Mouse (Mus musculus) MEL (cell line): ENCODE data around the gene Tmem237. TPM values are rescaled to one million over a fixed set of nuclear protein-coding genes. Genes with fewer than 3 reads are reported as not detected.

Experiments used
- DNase-seq: peaks from one replicate; pipeline ENCODE4 v3.0.0; 2011; ENCODE audit warnings: low read depth, low spot score
- H3K27ac ChIP-seq: 2 replicates; pipeline ENCODE4 v1.5.1; 2012; ENCODE audit warnings: low read depth, mild to moderate bottlenecking, control low read depth, low read length, moderate library complexity; ENCODE audit not compliant: control insufficient read depth
- H3K27me3 ChIP-seq, 2 experiments: fragments of 150-350 bp in 1 of 2; sonication (generic) in 1 of 2; 2 replicates each; pipeline ENCODE4 v1.6.1; 2012; ENCODE audit warnings: low read length in 2 of 2, mild to moderate bottlenecking in 2 of 2, improper control_type of control experiment in 1 of 2, moderate library complexity in 1 of 2; ENCODE audit not compliant: insufficient read depth in 2 of 2, control insufficient read depth in 1 of 2
- H3K36me3 ChIP-seq, 2 experiments: 2 replicates each; pipeline ENCODE4 v1.6.1; 2012 to 2014; ENCODE audit warnings: low read length in 2 of 2, improper control_type of control experiment in 1 of 2, inconsistent platforms in 1 of 2, mild to moderate bottlenecking in 1 of 2; ENCODE audit not compliant: insufficient read depth in 2 of 2, control insufficient read depth in 1 of 2
- H3K4me1 ChIP-seq, 2 experiments: fragments of 150-350 bp in 1 of 2; sonication (generic) in 1 of 2; 2 replicates each; pipeline ENCODE4 v1.6.1; 2012; ENCODE audit warnings: low read length in 2 of 2, improper control_type of control experiment in 1 of 2, mild to moderate bottlenecking in 1 of 2; ENCODE audit not compliant: insufficient read depth in 2 of 2, control insufficient read depth in 1 of 2
- H3K4me3 ChIP-seq, 2 experiments: fragments of 150-350 bp in 1 of 2; sonication (generic) in 1 of 2; 2 replicates each; pipeline ENCODE4 v1.5.1; 2012; ENCODE audit warnings: low read depth in 2 of 2, low read length in 2 of 2, mild to moderate bottlenecking in 2 of 2, moderate library complexity in 2 of 2, control low read depth in 1 of 2, improper control_type of control experiment in 1 of 2; ENCODE audit not compliant: control insufficient read depth in 1 of 2, insufficient read depth in 1 of 2
- H3K79me2 ChIP-seq: 2 replicates; pipeline ENCODE4 v1.6.1; 2012; ENCODE audit warnings: mild to moderate bottlenecking, low read length, moderate library complexity; ENCODE audit not compliant: control insufficient read depth, poor library complexity, insufficient read depth
- H3K9ac ChIP-seq: 2 replicates; pipeline ENCODE4 v1.6.1; 2012; ENCODE audit warnings: low read depth, mild to moderate bottlenecking, control low read depth, low read length, moderate library complexity; ENCODE audit not compliant: control insufficient read depth, poor library complexity, severe bottlenecking
- H3K9me3 ChIP-seq: fragments of 150-350 bp; sonication (generic); replicated peaks from 2 replicates; pipeline ENCODE4 v1.6.1; 2012; ENCODE audit warnings: mild to moderate bottlenecking, low read length, improper control_type of control experiment, moderate library complexity; ENCODE audit not compliant: insufficient read depth
- BHLHE40 ChIP-seq: IDR thresholded peaks from 2 replicates; pipeline ENCODE4 v1.6.1; 2012; ENCODE audit warnings: low read depth, mild to moderate bottlenecking, inconsistent platforms, low read length, improper control_type of control experiment, borderline replicate concordance
- CTCF ChIP-seq, 3 experiments: IDR thresholded peaks in 2 of 3; conservative IDR thresholded peaks in 1 of 3; 2 replicates each; pipeline ENCODE4 v1.5.1; 2011 to 2012; ENCODE audit warnings: low read length in 3 of 3, low read depth in 2 of 3, mild to moderate bottlenecking in 2 of 3, improper control_type of control experiment in 1 of 3, inconsistent platforms in 1 of 3, mixed read lengths in 1 of 3, moderate library complexity in 1 of 3; ENCODE audit not compliant: control insufficient read depth in 1 of 3, insufficient read depth in 1 of 3, poor library complexity in 1 of 3, severe bottlenecking in 1 of 3
- E2F4 ChIP-seq: IDR thresholded peaks from 2 replicates; pipeline ENCODE4 v1.6.1; 2011; ENCODE audit warnings: low read depth, low read length, improper control_type of control experiment, borderline replicate concordance
- ELF1 ChIP-seq: IDR thresholded peaks from 2 replicates; pipeline ENCODE4 v1.6.1; 2014; ENCODE audit warnings: low read depth, mild to moderate bottlenecking, inconsistent platforms, low read length, improper control_type of control experiment, moderate library complexity
- EP300 ChIP-seq, 2 experiments: IDR thresholded peaks; 2 replicates each; pipeline ENCODE4 v1.6.1; 2011; ENCODE audit warnings: improper control_type of control experiment in 2 of 2, low read length in 2 of 2, low read depth in 1 of 2, mild to moderate bottlenecking in 1 of 2
- ETS1 ChIP-seq: IDR thresholded peaks from 2 replicates; pipeline ENCODE4 v1.6.1; 2012; ENCODE audit warnings: low read depth, mild to moderate bottlenecking, inconsistent platforms, low read length, improper control_type of control experiment, moderate library complexity
- GABPA ChIP-seq: IDR thresholded peaks from 2 replicates; pipeline ENCODE4 v1.6.1; 2012; ENCODE audit warnings: low read depth, mild to moderate bottlenecking, inconsistent platforms, low read length, improper control_type of control experiment, moderate library complexity
- GATA1 ChIP-seq: IDR thresholded peaks from 2 replicates; pipeline ENCODE4 v1.6.1; 2011; ENCODE audit warnings: low read depth, low read length, improper control_type of control experiment
- MAX ChIP-seq: IDR thresholded peaks from 2 replicates; pipeline ENCODE4 v1.6.1; 2011; ENCODE audit warnings: low read length, improper control_type of control experiment
- MAZ ChIP-seq: IDR thresholded peaks from 2 replicates; pipeline ENCODE4 v1.6.1; 2012; ENCODE audit warnings: low read depth, mild to moderate bottlenecking, inconsistent platforms, low read length, improper control_type of control experiment
- MYC ChIP-seq: IDR thresholded peaks from 2 replicates; pipeline ENCODE4 v1.6.1; 2011; ENCODE audit warnings: low read depth, mild to moderate bottlenecking, low read length, improper control_type of control experiment, moderate library complexity
- NELFE ChIP-seq: IDR thresholded peaks from 2 replicates; pipeline ENCODE4 v1.6.1; 2011; ENCODE audit warnings: low read depth, low read length, improper control_type of control experiment
- POLR2A ChIP-seq, 2 experiments: IDR thresholded peaks; 2 replicates each; pipeline ENCODE4 v1.6.1; 2011 to 2012; ENCODE audit warnings: low read length in 2 of 2, mild to moderate bottlenecking in 2 of 2, control low read depth in 1 of 2, improper control_type of control experiment in 1 of 2, low read depth in 1 of 2, moderate library complexity in 1 of 2; ENCODE audit not compliant: control insufficient read depth in 1 of 2, insufficient read depth in 1 of 2, poor library complexity in 1 of 2
- RAD21 ChIP-seq: IDR thresholded peaks from 2 replicates; pipeline ENCODE4 v1.6.1; 2011; ENCODE audit warnings: mild to moderate bottlenecking, low read depth, low read length, improper control_type of control experiment
- SIN3A ChIP-seq: IDR thresholded peaks from 2 replicates; pipeline ENCODE4 v1.6.1; 2012; ENCODE audit warnings: low read length, improper control_type of control experiment, inconsistent platforms
- TAL1 ChIP-seq: IDR thresholded peaks from 2 replicates; pipeline ENCODE4 v1.6.1; 2012; ENCODE audit warnings: mild to moderate bottlenecking, inconsistent platforms, low read length, moderate library complexity, mixed read lengths
- TCF12 ChIP-seq: IDR thresholded peaks from 2 replicates; pipeline ENCODE4 v1.6.1; 2014; ENCODE audit warnings: low read depth, mild to moderate bottlenecking, inconsistent platforms, low read length, improper control_type of control experiment, moderate library complexity
- UBTF ChIP-seq: IDR thresholded peaks from 2 replicates; pipeline ENCODE4 v1.6.1; 2012; ENCODE audit warnings: low read depth, mild to moderate bottlenecking, inconsistent platforms, low read length, improper control_type of control experiment, moderate library complexity, borderline replicate concordance; ENCODE audit not compliant: insufficient read depth
- USF2 ChIP-seq, 2 experiments: IDR thresholded peaks; 2 replicates each; pipeline ENCODE4 v1.6.1; 2011 to 2012; ENCODE audit warnings: improper control_type of control experiment in 2 of 2, low read length in 2 of 2, borderline replicate concordance in 1 of 2, inconsistent platforms in 1 of 2, low read depth in 1 of 2, mild to moderate bottlenecking in 1 of 2; ENCODE audit not compliant: insufficient read depth in 1 of 2
- ZKSCAN1 ChIP-seq: IDR thresholded peaks from 2 replicates; pipeline ENCODE4 v1.6.1; 2012; ENCODE audit warnings: low read depth, mild to moderate bottlenecking, inconsistent platforms, low read length, improper control_type of control experiment, moderate library complexity
- ZMIZ1 ChIP-seq: IDR thresholded peaks from 2 replicates; pipeline ENCODE4 v1.6.1; 2012; ENCODE audit warnings: low read depth, mild to moderate bottlenecking, inconsistent platforms, low read length, improper control_type of control experiment, moderate library complexity
- ZNF384 ChIP-seq: IDR thresholded peaks from 2 replicates; pipeline ENCODE4 v1.6.1; 2012; ENCODE audit warnings: low read depth, mild to moderate bottlenecking, inconsistent platforms, low read length, improper control_type of control experiment
- polyA plus RNA-seq, 2 experiments: library from polyadenylated mRNA; stranded (reverse) in 1 of 2; unstranded in 1 of 2; fragments of >175 nt in 1 of 2; fragments of >200 nt in 1 of 2; gene quantifications; 2 replicates each; pipeline versions ENCODE4 v1.2.1 to v1.2.4; 2012; ENCODE audit warnings: low replicate concordance in 2 of 2, low read depth in 1 of 2; ENCODE audit not compliant: insufficient read length in 2 of 2, insufficient read depth in 1 of 2, missing spikeins in 1 of 2
- total RNA-seq: library from RNA; depleted of rRNA; stranded (reverse); fragments of 300-350 nt; gene quantifications from 2 replicates; pipeline ENCODE4 v1.2.3, GENCODE M21; 2012

Tmem237 gene
- total and polyA plus RNA-seq, 3 experiments = 13.2 to 20.1 TPM; not detected in 1

- H3K4me3 ChIP-seq = no peak overlapping the region
- H3K4me1 ChIP-seq = peaks cover 0 to under 1% of the 10 kb centered on the region in 2 experiments; a peak in 1 of 4 replicates
- peaks cover 0 to under 1% of the 10 kb centered on the region in 2 experiments; a peak in 2 of 4 replicates for H3K36me3 ChIP-seq
- H3K79me2 ChIP-seq = no peaks in the 10 kb centered on the region
- no peaks in the 10 kb centered on the region for H3K9me3 ChIP-seq
- H3K27ac ChIP-seq = no peak overlapping the region
- H3K27me3 ChIP-seq = no peaks in the 10 kb centered on the region
- no peak for DNase-seq
- no peak for TF ChIP-seq SIN3A
- no peak for TF ChIP-seq MAX
- no peak overlapping the region for H3K9ac ChIP-seq
Observed at GRCm38 (mm10) chr1:59166232-59166905, 46.2 kb upstream of the Tmem237 start.

GRCm38 (mm10) chr1:59163918-59164317 is 43.7 kb upstream of the Tmem237 start:
- no peaks in the 10 kb centered on the region; a peak in 1 of 4 replicates for H3K4me1 ChIP-seq
- H3K36me3 ChIP-seq = no peaks in the 10 kb centered on the region
- H3K9me3 ChIP-seq = no peaks in the 10 kb centered on the region
- no peak overlapping the region for H3K4me3 ChIP-seq
- DNase-seq = no peak
- H3K27me3 ChIP-seq = no peaks in the 10 kb centered on the region
- no peak overlapping the region for H3K9ac ChIP-seq
- no peaks in the 10 kb centered on the region for H3K79me2 ChIP-seq
- no peak overlapping the region for H3K27ac ChIP-seq
- TF ChIP-seq ETS1 (no peak), SIN3A (no peak), GATA1 (no peak), RAD21 (no peak), TAL1 (no peak), POLR2A (IDR thresholded peaks at IDR 0.05; ENCODE audit: control insufficient read depth in 1 of 2, insufficient read depth in 1 of 2, low read depth in 1 of 2, low read length in 2 of 2, poor library complexity in 1 of 2) (no peak), GABPA (no peak)
- TF ChIP-seq, all 39 proteins: peak for 0

- Histone ChIP-seq H3K27ac (peak within 1 kb of the TSS; percentile 34; the same call in 1 of the 2 replicates), H3K79me2 (no peaks in the 10 kb centered on the region)
- peak; percentile 46 for DNase-seq
- no peak for TF ChIP-seq ETS1
- no peak for TF ChIP-seq MAZ
- no peak for TF ChIP-seq GATA1
- no peak for TF ChIP-seq GABPA
- TF ChIP-seq ZMIZ1 = no peak
- no peak for TF ChIP-seq BHLHE40
- TF ChIP-seq ZKSCAN1 = no peak
- TF ChIP-seq ZNF384 = no peak
- TF ChIP-seq NELFE = no peak
- no peak for TF ChIP-seq TCF12
- no peak for TF ChIP-seq CTCF (IDR thresholded peaks at IDR 0.05 in 2 of 3, conservative IDR thresholded peaks at IDR 0.05 in 1 of 3; ENCODE audit: control insufficient read depth in 1 of 3, insufficient read depth in 1 of 3, low read depth in 2 of 3, low read length in 3 of 3, poor library complexity in 1 of 3, severe bottlenecking in 1 of 3)
- no peak for TF ChIP-seq USF2 (IDR thresholded peaks at IDR 0.05; ENCODE audit: borderline replicate concordance in 1 of 2, insufficient read depth in 1 of 2, low read depth in 1 of 2, low read length in 2 of 2)
- no peak for TF ChIP-seq EP300 (IDR thresholded peaks at IDR 0.05; ENCODE audit: low read depth in 1 of 2, low read length in 2 of 2)
- no peak for TF ChIP-seq MYC
- no peak for TF ChIP-seq POLR2A (IDR thresholded peaks at IDR 0.05; ENCODE audit: control insufficient read depth in 1 of 2, insufficient read depth in 1 of 2, low read depth in 1 of 2, low read length in 2 of 2, poor library complexity in 1 of 2)
- TF ChIP-seq E2F4 = no peak
- no peak for TF ChIP-seq ELF1
- TF ChIP-seq SIN3A = no peak
- no peak for TF ChIP-seq UBTF
- TF ChIP-seq MAX = no peak
- TF ChIP-seq, all 39 proteins: peak for 0
- H3K9me3 ChIP-seq = no peaks in the 10 kb centered on the region
- H3K4me1 ChIP-seq = no peaks in the 10 kb centered on the region; a peak in 1 of 4 replicates
- no peak within 1 kb of the TSS for H3K9ac ChIP-seq
- no peaks in the 10 kb centered on the region for H3K27me3 ChIP-seq
- H3K36me3 ChIP-seq = no peaks in the 10 kb centered on the region
- H3K4me3 ChIP-seq = no peak within 1 kb of the TSS
Observed at GRCm38 (mm10) chr1:59163030-59163461, 42.8 kb upstream of the Tmem237 start, which contains the start of gene Mpp4. Mpp4 (minus strand) TSS chr1:59163389.
